ENCODE assay signal across 29 mouse cellular contexts in the genomic region with DNA sequence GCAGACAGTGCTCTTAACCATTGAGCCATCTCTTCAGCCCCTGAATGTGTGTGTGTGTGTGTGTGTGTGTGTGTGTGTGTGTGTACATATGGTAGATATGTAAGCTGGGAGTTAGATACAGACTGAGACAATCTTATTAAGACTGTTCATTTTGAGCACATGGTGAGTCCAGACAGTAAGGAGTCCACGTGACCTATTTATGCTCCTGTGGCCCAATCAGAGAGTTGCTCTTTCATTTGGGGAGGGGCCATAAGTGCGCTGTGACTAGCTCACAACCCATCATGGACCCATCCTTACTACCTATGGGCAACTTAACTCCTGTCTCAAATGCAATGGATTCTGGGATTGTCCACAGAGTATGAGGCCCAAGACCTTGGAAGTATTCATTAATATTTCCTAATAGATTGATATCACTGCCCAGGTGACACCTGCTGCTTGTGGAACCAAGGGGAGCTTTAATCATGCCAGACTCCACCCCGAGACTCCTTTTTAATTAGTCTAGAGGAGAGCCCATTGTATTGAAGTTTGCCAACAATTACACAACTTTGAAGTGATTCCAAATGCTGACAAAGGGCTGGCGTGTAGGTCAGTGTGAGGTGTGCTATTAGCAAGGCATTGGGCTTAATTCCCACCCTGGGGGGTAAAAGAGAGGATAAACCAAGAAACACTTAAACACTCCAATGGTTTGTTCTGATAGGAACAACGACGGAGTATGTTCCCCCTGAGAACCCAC. TPM values are rescaled to one million over a fixed set of nuclear protein-coding genes. Genes with fewer than 3 reads are reported as not detected.
"Had no signal": no experiment of that assay in that cellular context is flagged by ENCODE, and none has a peak within 500 bp of the region (broad histone marks: within the 10 kb centered on the region; RNA-seq: fewer than 3 reads in every experiment).

No protein-coding gene starts in this region.

- H3K4me2 ChIP-seq: kidney, embryonic 15.5 days; liver, embryonic 11.5 days; lung, embryonic 15.5 days; midbrain, embryonic 13.5 days; neural tube, embryonic 12.5 days; neural tube, embryonic 15.5 days had no signal

- H3K4me3 ChIP-seq: kidney, embryonic 15.5 days; left cerebral cortex, adult 2 months; lung, embryonic 15.5 days; megakaryocyte, embryonic 14.5 days; midbrain, embryonic 10.5 days; midbrain, embryonic 13.5 days; neural tube, embryonic 12.5 days; neural tube, embryonic 15.5 days had no signal

- H3K27me3 ChIP-seq: lung, embryonic 15.5 days; neural tube, embryonic 12.5 days had no signal

- DNase-seq: kidney, adult 2 months; kidney, postnatal 10 days; kidney, postnatal 36 days; layer of hippocampus, postnatal 36 days; lung, adult 18-20 months; lung, postnatal 10 days; lung, postnatal 36 days; thymus, adult 2 months; thymus, postnatal 14 days; thymus, postnatal 4 days had no signal

- H3K36me3 ChIP-seq: kidney, embryonic 15.5 days; lung, embryonic 15.5 days; midbrain, embryonic 10.5 days; midbrain, embryonic 13.5 days; neural tube, embryonic 12.5 days; neural tube, embryonic 15.5 days had no signal

RNA-seq across cellular contexts. Expression of gene Gm7075, which starts 42.5 kb away (rescaled TPM):
- total RNA-seq: layer of hippocampus, adult 8-10 months; layer of hippocampus, postnatal 10 days; layer of hippocampus, postnatal 36 days; left cerebral cortex, adult 2 months; left cerebral cortex, postnatal 10 days; left cerebral cortex, postnatal 36 days had no signal
- polyA plus RNA-seq: intestine, postnatal 0 days; kidney, adult 2 months; kidney, embryonic 15.5 days; limb, embryonic 11.5 days; liver, embryonic 11.5 days; liver, embryonic 14.5 days; midbrain, embryonic 10.5 days; midbrain, embryonic 13.5 days; midbrain, embryonic 16.5 days; neural tube, embryonic 12.5 days; neural tube, embryonic 15.5 days; stomach, embryonic 14.5 days; stomach, postnatal 0 days; thymus, adult 2 months had no signal
